Mouse (Mus musculus): ENCODE data around the gene Specc1. TPM values are rescaled to one million over a fixed set of nuclear protein-coding genes. Genes with fewer than 3 reads are reported as not detected.

Specc1 gene
- polyA plus RNA-seq, 1 experiment = 27.7 TPM

GRCm38 (mm10) chr11:62090321-62090720, 133.8 kb downstream of the Specc1 start:
- Histone ChIP-seq H3K79me2 (ENCODE audit: control insufficient read depth, insufficient read depth) (peaks cover 100% of the 10 kb centered on the region), H3K4me3 (no peak overlapping the region), H3K27me3 (ENCODE audit: control insufficient read depth, insufficient read depth, insufficient read length) (no peaks in the 10 kb centered on the region), H3K4me2 (ENCODE audit: low read depth) (peak overlapping the region; percentile 70), H3ac (ENCODE audit: control insufficient read depth, insufficient read length) (no peak overlapping the region), H3K36me3 (ENCODE audit: control insufficient read depth, insufficient read depth) (no peaks in the 10 kb centered on the region)
- TF ChIP-seq REST (IDR thresholded peaks at IDR 0.05; ENCODE audit: insufficient read depth, insufficient read length) = no peak
- no peak for TF ChIP-seq MYOG (IDR thresholded peaks at IDR 0.05; ENCODE audit: control insufficient read depth in 1 of 3, insufficient read depth in 1 of 3, insufficient read length in 2 of 3, low read depth in 2 of 3)
- TF ChIP-seq E2F4 (IDR thresholded peaks at IDR 0.05; ENCODE audit: insufficient read depth) = no peak
- TF ChIP-seq POLR2AphosphoS2 (IDR thresholded peaks at IDR 0.05; ENCODE audit: insufficient read length, low read depth) = no peak
- no peak for TF ChIP-seq MYOD1 (IDR thresholded peaks at IDR 0.05; ENCODE audit: control insufficient read depth in 1 of 3, insufficient read length in 2 of 3, low read depth in 2 of 3)
- TF ChIP-seq TCF12 (IDR thresholded peaks at IDR 0.05; ENCODE audit: insufficient read depth, poor library complexity, severe bottlenecking) = no peak
- no peak for TF ChIP-seq POLR2A (IDR thresholded peaks at IDR 0.05; ENCODE audit: insufficient read length, low read depth)
- TF ChIP-seq SRF (IDR thresholded peaks at IDR 0.05; ENCODE audit: control insufficient read depth, insufficient read length, low read depth) = no peak
- TF ChIP-seq CEBPB (IDR thresholded peaks at IDR 0.05; ENCODE audit: insufficient read depth, poor library complexity, severe bottlenecking) = no peak
- no peak for TF ChIP-seq TCF3 (IDR thresholded peaks at IDR 0.05; ENCODE audit: insufficient read length, low read depth)
- TF ChIP-seq USF1 (IDR thresholded peaks at IDR 0.05; ENCODE audit: low read depth) = no peak
- TF ChIP-seq MAX (IDR thresholded peaks at IDR 0.05; ENCODE audit: low read depth) = no peak

GRCm38 (mm10) chr11:62103380-62103911, 146.9 kb downstream of the Specc1 start:
- H3ac ChIP-seq (ENCODE audit: control insufficient read depth, insufficient read length) = no peak overlapping the region
- H3K36me3 ChIP-seq (ENCODE audit: control insufficient read depth, insufficient read depth) = no peaks in the 10 kb centered on the region
- peaks cover 97% of the 10 kb centered on the region for H3K79me2 ChIP-seq (ENCODE audit: control insufficient read depth, insufficient read depth)
- TF ChIP-seq USF1 (IDR thresholded peaks at IDR 0.05; ENCODE audit: low read depth) = peak; percentile 19
- no peak for TF ChIP-seq POLR2AphosphoS2 (IDR thresholded peaks at IDR 0.05; ENCODE audit: insufficient read length, low read depth)
- no peak overlapping the region for H3K4me3 ChIP-seq
- no peaks in the 10 kb centered on the region for H3K27me3 ChIP-seq (ENCODE audit: control insufficient read depth, insufficient read depth, insufficient read length)
- H3K4me2 ChIP-seq (ENCODE audit: low read depth) = no peak overlapping the region

DNA sequence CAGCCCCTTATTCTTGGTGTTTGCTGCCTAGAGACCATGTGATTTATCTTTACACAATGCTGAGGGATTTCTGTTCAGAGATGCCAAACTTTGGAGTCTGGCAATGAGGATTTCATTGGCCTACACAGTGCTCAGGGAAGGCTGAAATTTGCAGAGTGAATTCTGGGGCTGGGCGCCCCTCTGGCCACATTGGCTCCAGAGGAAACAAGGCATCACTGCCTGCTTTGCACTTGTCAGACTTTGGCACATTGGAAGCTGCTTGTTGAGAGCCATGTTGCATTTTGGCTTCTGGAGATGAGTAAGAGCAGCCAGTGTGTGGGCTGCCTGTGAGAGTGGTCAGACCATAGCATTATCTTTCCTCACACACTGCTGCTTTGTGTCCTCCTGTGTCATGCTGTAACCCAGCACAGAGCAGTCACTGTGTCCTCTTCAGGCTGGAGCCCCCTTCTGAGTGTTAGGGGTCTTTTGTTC, 149.9 kb downstream of the Specc1 start:
- Histone ChIP-seq H3ac (ENCODE audit: control insufficient read depth, insufficient read length) (no peak overlapping the region), H3K4me3 (no peak overlapping the region), H3K79me2 (ENCODE audit: control insufficient read depth, insufficient read depth) (peaks cover 97% of the 10 kb centered on the region), H3K4me2 (ENCODE audit: low read depth) (no peak overlapping the region), H3K27me3 (ENCODE audit: control insufficient read depth, insufficient read depth, insufficient read length) (no peaks in the 10 kb centered on the region), H3K36me3 (ENCODE audit: control insufficient read depth, insufficient read depth) (no peaks in the 10 kb centered on the region)
- no peak for TF ChIP-seq E2F4 (IDR thresholded peaks at IDR 0.05; ENCODE audit: insufficient read depth)
- no peak for TF ChIP-seq REST (IDR thresholded peaks at IDR 0.05; ENCODE audit: insufficient read depth, insufficient read length)
- TF ChIP-seq POLR2A (IDR thresholded peaks at IDR 0.05; ENCODE audit: insufficient read length, low read depth) = no peak
- no peak for TF ChIP-seq TCF3 (IDR thresholded peaks at IDR 0.05; ENCODE audit: insufficient read length, low read depth)
- TF ChIP-seq MAX (IDR thresholded peaks at IDR 0.05; ENCODE audit: low read depth) = no peak
- no peak for TF ChIP-seq POLR2AphosphoS2 (IDR thresholded peaks at IDR 0.05; ENCODE audit: insufficient read length, low read depth)

DNA sequence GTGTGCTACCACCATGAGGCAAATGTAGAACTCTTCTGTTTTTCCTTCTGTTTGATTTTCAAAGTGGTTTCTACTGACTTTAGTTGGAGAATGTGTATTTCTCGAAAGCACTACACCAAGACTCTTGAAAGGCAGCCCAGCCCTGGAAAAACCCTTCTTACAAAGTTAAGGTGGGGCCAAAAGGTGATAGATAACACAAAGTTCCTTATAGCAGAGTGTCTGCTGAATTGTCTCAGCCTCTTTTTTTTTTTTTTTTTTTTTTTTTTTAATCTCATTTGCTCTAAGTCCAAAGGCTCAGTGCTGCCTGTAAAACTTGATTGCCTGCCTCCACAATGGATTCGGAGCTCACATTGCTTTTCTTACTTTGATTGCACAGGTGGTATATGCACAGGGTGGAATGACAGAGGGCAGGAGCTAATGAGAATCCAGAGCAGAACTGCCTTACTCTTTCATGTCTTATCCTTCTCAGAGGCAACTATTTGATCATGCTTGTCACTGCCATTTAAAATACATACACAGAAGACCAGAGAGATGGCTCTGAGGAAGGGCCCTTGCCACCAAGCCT, 150.8 kb downstream of the Specc1 start:
- Histone ChIP-seq H3ac (ENCODE audit: control insufficient read depth, insufficient read length) (no peak overlapping the region), H3K36me3 (ENCODE audit: control insufficient read depth, insufficient read depth) (no peaks in the 10 kb centered on the region), H3K79me2 (ENCODE audit: control insufficient read depth, insufficient read depth) (peaks cover 100% of the 10 kb centered on the region), H3K4me2 (ENCODE audit: low read depth) (no peak overlapping the region), H3K27me3 (ENCODE audit: control insufficient read depth, insufficient read depth, insufficient read length) (no peaks in the 10 kb centered on the region), H3K4me3 (no peak overlapping the region)
- TF ChIP-seq POLR2AphosphoS2 (IDR thresholded peaks at IDR 0.05; ENCODE audit: insufficient read length, low read depth) = no peak
- TF ChIP-seq CEBPB (IDR thresholded peaks at IDR 0.05; ENCODE audit: insufficient read depth, poor library complexity, severe bottlenecking) = no peak
- no peak for TF ChIP-seq TCF3 (IDR thresholded peaks at IDR 0.05; ENCODE audit: insufficient read length, low read depth)

GRCm38 (mm10) chr11:62118561-62118960, 162.0 kb downstream of the Specc1 start:
- Histone ChIP-seq H3K79me2 (ENCODE audit: control insufficient read depth, insufficient read depth) (peaks cover 67% of the 10 kb centered on the region), H3K4me3 (no peak overlapping the region), H3K36me3 (ENCODE audit: control insufficient read depth, insufficient read depth) (peaks cover 23% of the 10 kb centered on the region), H3K4me2 (ENCODE audit: low read depth) (no peak overlapping the region), H3K27me3 (ENCODE audit: control insufficient read depth, insufficient read depth, insufficient read length) (no peaks in the 10 kb centered on the region), H3ac (ENCODE audit: control insufficient read depth, insufficient read length) (no peak overlapping the region)
- TF ChIP-seq POLR2A (IDR thresholded peaks at IDR 0.05; ENCODE audit: insufficient read length, low read depth) (no peak), CEBPB (IDR thresholded peaks at IDR 0.05; ENCODE audit: insufficient read depth, poor library complexity, severe bottlenecking) (no peak), POLR2AphosphoS2 (IDR thresholded peaks at IDR 0.05; ENCODE audit: insufficient read length, low read depth) (no peak), E2F4 (IDR thresholded peaks at IDR 0.05; ENCODE audit: insufficient read depth) (no peak), TCF3 (IDR thresholded peaks at IDR 0.05; ENCODE audit: insufficient read length, low read depth) (no peak), USF1 (IDR thresholded peaks at IDR 0.05; ENCODE audit: low read depth) (no peak), MYOG (IDR thresholded peaks at IDR 0.05; ENCODE audit: control insufficient read depth in 1 of 3, insufficient read depth in 1 of 3, insufficient read length in 2 of 3, low read depth in 2 of 3) (no peak)

Measured in myocyte (in vitro differentiated cells).